Mouse (Mus musculus): ENCODE measurements at regions not wholly inside any gene's neighbourhood (a gene's known extent, or its start where the extent isn't known, plus 50 kb on each side); places are given as distances from the start of the nearest gene placed in this dataset.

- no peak for DNase-seq (ENCODE audit: extremely low read depth)
- in situ Hi-C loops (cut with MboI; ENCODE audit: low pct_ligation_motif_present, low pct_unique_long_range_greater_than_20kb, low sequenced_read_pairs) = no loop called here
- Histone ChIP-seq H3K27me3 (replicated peaks) (no peaks in the 10 kb centered on the region), H3K79me2 (replicated peaks; ENCODE audit: control insufficient read depth, extremely low read depth, insufficient read depth, poor library complexity, severe bottlenecking) (no peaks in the 10 kb centered on the region), H3K4me1 (ENCODE audit: control insufficient read depth in 1 of 2, insufficient read depth in 2 of 2) (no peaks in the 10 kb centered on the region), H3K9me3 (replicated peaks; ENCODE audit: low read length) (no peaks in the 10 kb centered on the region), H3K9ac (ENCODE audit: insufficient read depth, low read depth) (no peak overlapping the region), H3K36me3 (replicated peaks in 1 of 2; ENCODE audit: control insufficient read depth in 1 of 2, insufficient read depth in 1 of 2, low read length in 1 of 2) (no peaks in the 10 kb centered on the region), H3K4me3 (replicated peaks in 1 of 3; ENCODE audit: low read depth in 2 of 3, low read length in 2 of 3, poor library complexity in 1 of 3) (no peak overlapping the region), H3K4me2 (ENCODE audit: insufficient read depth, low read depth, poor library complexity, severe bottlenecking) (no peak overlapping the region), H3K27ac (ENCODE audit: insufficient read depth, low read depth) (no peak overlapping the region)
- TF ChIP-seq BHLHE40 (IDR thresholded peaks at IDR 0.05; ENCODE audit: low read depth, low read length) (no peak), ZC3H11A (IDR thresholded peaks at IDR 0.05; ENCODE audit: low read depth, low read length) (no peak), KAT2A (IDR thresholded peaks at IDR 0.05; ENCODE audit: insufficient replicate concordance, low read length) (no peak), E2F4 (IDR thresholded peaks at IDR 0.05; ENCODE audit: insufficient replicate concordance, low read depth, low read length) (no peak), ZKSCAN1 (IDR thresholded peaks at IDR 0.05; ENCODE audit: borderline replicate concordance, low read depth, low read length) (no peak), HCFC1 (IDR thresholded peaks at IDR 0.05; ENCODE audit: low read depth, low read length) (no peak), POLR2AphosphoS2 (IDR thresholded peaks at IDR 0.05; ENCODE audit: low read depth, low read length) (no peak), UBTF (IDR thresholded peaks at IDR 0.05; ENCODE audit: low read depth, low read length) (no peak), MXI1 (IDR thresholded peaks at IDR 0.05; ENCODE audit: low read depth, low read length) (no peak), JUND (conservative IDR thresholded peaks at IDR 0.05; ENCODE audit: low read depth, low read length) (no peak)
- dilution Hi-C loops (cut with MboI; ENCODE audit: extremely low pct_ligation_motif_present, extremely low pct_unique_long_range_greater_than_20kb, low sequenced_read_pairs) = no loop called here
These were observed 186.1 kb upstream of the Nhs start for GRCm38 (mm10) chrX:162345497-162346143.

GRCm38 (mm10) chrX:162332121-162332520 is 172.6 kb upstream of the Nhs start:
- dilution Hi-C loops (cut with MboI; ENCODE audit: extremely low pct_ligation_motif_present, extremely low pct_unique_long_range_greater_than_20kb, low sequenced_read_pairs) (no loop called here), in situ Hi-C loops (cut with MboI; ENCODE audit: low pct_ligation_motif_present, low pct_unique_long_range_greater_than_20kb, low sequenced_read_pairs) (no loop called here)
- no peaks in the 10 kb centered on the region for H3K79me2 ChIP-seq (replicated peaks; ENCODE audit: control insufficient read depth, extremely low read depth, insufficient read depth, poor library complexity, severe bottlenecking)
- H3K36me3 ChIP-seq (replicated peaks in 1 of 2; ENCODE audit: control insufficient read depth in 1 of 2, insufficient read depth in 1 of 2, low read length in 1 of 2) = no peaks in the 10 kb centered on the region
- TF ChIP-seq JUND (conservative IDR thresholded peaks at IDR 0.05; ENCODE audit: low read depth, low read length) = no peak
- TF ChIP-seq ZNF384 (IDR thresholded peaks at IDR 0.05; ENCODE audit: low read depth, low read length) = no peak
- no peak for TF ChIP-seq KAT2A (IDR thresholded peaks at IDR 0.05; ENCODE audit: insufficient replicate concordance, low read length)
- no peak for TF ChIP-seq NELFE (IDR thresholded peaks at IDR 0.05; ENCODE audit: low read depth, low read length)
- no peak for TF ChIP-seq NRF1 (IDR thresholded peaks at IDR 0.05; ENCODE audit: low read depth, low read length)
- TF ChIP-seq SIN3A (IDR thresholded peaks at IDR 0.05; ENCODE audit: low read length) = no peak
- TF ChIP-seq MXI1 (IDR thresholded peaks at IDR 0.05; ENCODE audit: low read depth, low read length) = no peak
- no peak for TF ChIP-seq MEF2A (IDR thresholded peaks at IDR 0.05; ENCODE audit: borderline replicate concordance, low read depth, low read length)
- TF ChIP-seq MYC (IDR thresholded peaks at IDR 0.05; ENCODE audit: low read depth, low read length) = no peak
- TF ChIP-seq CHD2 (IDR thresholded peaks at IDR 0.05; ENCODE audit: low read length) = no peak
- TF ChIP-seq TBP (conservative IDR thresholded peaks at IDR 0.05; ENCODE audit: low read depth, low read length) = no peak
- no peak for TF ChIP-seq USF1 (IDR thresholded peaks at IDR 0.05; ENCODE audit: low read depth, low read length)
- TF ChIP-seq ZMIZ1 (IDR thresholded peaks at IDR 0.05; ENCODE audit: low read depth, low read length) = no peak
- TF ChIP-seq MAFK (IDR thresholded peaks at IDR 0.05; ENCODE audit: insufficient replicate concordance, low read length) = no peak
- TF ChIP-seq UBTF (IDR thresholded peaks at IDR 0.05; ENCODE audit: low read depth, low read length) = no peak
- no peak for TF ChIP-seq CHD1 (IDR thresholded peaks at IDR 0.05; ENCODE audit: low read depth, low read length)
- TF ChIP-seq HCFC1 (IDR thresholded peaks at IDR 0.05; ENCODE audit: low read depth, low read length) = no peak
- TF ChIP-seq BHLHE40 (IDR thresholded peaks at IDR 0.05; ENCODE audit: low read depth, low read length) = no peak
- no peak overlapping the region for H3K27ac ChIP-seq (ENCODE audit: insufficient read depth, low read depth)
- H3K9ac ChIP-seq (ENCODE audit: insufficient read depth, low read depth) = no peak overlapping the region
- peaks cover 0 to 8% of the 10 kb centered on the region in 2 experiments; a peak in 1 of 4 replicates for H3K4me1 ChIP-seq (ENCODE audit: control insufficient read depth in 1 of 2, insufficient read depth in 2 of 2)
- no peaks in the 10 kb centered on the region for H3K27me3 ChIP-seq (replicated peaks)
- no peak overlapping the region for H3K4me3 ChIP-seq (replicated peaks in 1 of 3; ENCODE audit: low read depth in 2 of 3, low read length in 2 of 3, poor library complexity in 1 of 3)
- no peaks in the 10 kb centered on the region for H3K9me3 ChIP-seq (replicated peaks; ENCODE audit: low read length)
- DNase-seq (ENCODE audit: extremely low read depth) = no peak
- H3K4me2 ChIP-seq (ENCODE audit: insufficient read depth, low read depth, poor library complexity, severe bottlenecking) = no peak overlapping the region
